Mouse (Mus musculus) ES-E14 (cell line): ENCODE results near the gene Rap1a. TPM values are rescaled to one million over a fixed set of nuclear protein-coding genes. Genes with fewer than 3 reads are reported as not detected.

Experiments used
- DNase-seq: peaks from one replicate; pipeline ENCODE4 v3.0.0-alpha.2; 2013; ENCODE audit warnings: low read depth, low spot score
- H3K27ac ChIP-seq: 2 replicates; pipeline ENCODE4 v1.5.1; 2012; ENCODE audit warnings: low read depth, mild to moderate bottlenecking, low read length, moderate library complexity, mixed read lengths; ENCODE audit not compliant: poor library complexity, insufficient read depth, severe bottlenecking
- H3K36me3 ChIP-seq: 2 replicates; pipeline ENCODE4 v1.6.1; 2012; ENCODE audit warnings: mild to moderate bottlenecking, low read length, moderate library complexity, mixed read lengths; ENCODE audit not compliant: control insufficient read depth, poor library complexity, insufficient read depth, severe bottlenecking
- H3K4me1 ChIP-seq, 2 experiments: fragments of 150-350 bp in 1 of 2; sonication (generic) in 1 of 2; 2 replicates each; pipeline ENCODE4 v1.6.1; 2012; ENCODE audit warnings: low read length in 2 of 2, mild to moderate bottlenecking in 1 of 2, mixed read lengths in 1 of 2; ENCODE audit not compliant: control insufficient read depth in 2 of 2, insufficient read depth in 2 of 2, poor library complexity in 1 of 2
- H3K4me3 ChIP-seq, 2 experiments: fragments of 150-350 bp in 1 of 2; sonication (generic) in 1 of 2; 2 replicates each; pipeline ENCODE4 v1.5.1; 2012; ENCODE audit warnings: low read length in 2 of 2, low read depth in 1 of 2, mild to moderate bottlenecking in 1 of 2, mixed read lengths in 1 of 2; ENCODE audit not compliant: insufficient read depth in 1 of 2, poor library complexity in 1 of 2, severe bottlenecking in 1 of 2
- H3K9ac ChIP-seq: 2 replicates; pipeline ENCODE4 v1.6.1; 2012; ENCODE audit warnings: low read depth, mild to moderate bottlenecking, low read length, mixed read lengths; ENCODE audit not compliant: poor library complexity, insufficient read depth, severe bottlenecking
- H3K9me3 ChIP-seq: fragments of 150-350 bp; sonication (generic); 2 replicates; pipeline ENCODE4 v1.6.1; 2012; ENCODE audit warnings: low read depth, mild to moderate bottlenecking, low read length; ENCODE audit not compliant: control insufficient read depth, insufficient read depth
- CHD2 ChIP-seq: IDR thresholded peaks from 2 replicates; pipeline ENCODE4 v1.6.1; 2014; ENCODE audit warnings: mild to moderate bottlenecking, low read depth, low read length, inconsistent platforms
- HCFC1 ChIP-seq: IDR thresholded peaks from 2 replicates; pipeline ENCODE4 v1.6.1; 2012; ENCODE audit warnings: low read length, inconsistent platforms, borderline replicate concordance; ENCODE audit not compliant: insufficient read depth
- MAFK ChIP-seq: IDR thresholded peaks from 2 replicates; pipeline ENCODE4 v1.6.1; 2014; ENCODE audit warnings: mild to moderate bottlenecking, low read depth, low read length, inconsistent platforms; ENCODE audit not compliant: insufficient read depth
- ZC3H11A ChIP-seq: IDR thresholded peaks from 2 replicates; pipeline ENCODE4 v1.6.1; 2012; ENCODE audit warnings: low read depth, mild to moderate bottlenecking, inconsistent platforms, low read length, borderline replicate concordance
- ZNF384 ChIP-seq: IDR thresholded peaks from 2 replicates; pipeline ENCODE4 v1.6.1; 2012; ENCODE audit warnings: low read depth, low read length, inconsistent platforms
- in situ Hi-C, 2 experiments: fragments of 600-800 bp; cut with MboI; formaldehyde crosslinking; loops; one replicate each; pipeline ENCODE4 v1.15.1; 2025; ENCODE audit warnings: low sequenced_read_pairs in 2 of 2, inconsistent platforms in 1 of 2; ENCODE audit not compliant: unreplicated experiment in 2 of 2
- total RNA-seq: library from RNA; depleted of rRNA; stranded (reverse); fragments of 300-350 nt; gene quantifications from 2 replicates; pipeline ENCODE4 v1.2.3, GENCODE M21; 2012

Gene Rap1a
- total RNA-seq, 1 experiment, result 23.2 TPM

GRCm38 (mm10) chr3:105796761-105797160 is 4.4 kb downstream of the Rap1a start:
- in situ Hi-C loops, result no loop called here
- Histone ChIP-seq H3K36me3 (no peaks in the 10 kb centered on the region), H3K9me3 (no peaks in the 10 kb centered on the region), H3K9ac (no peak overlapping the region), H3K27ac (no peak overlapping the region), H3K4me1 (peaks cover 3 to 9% of the 10 kb centered on the region in 2 experiments; a peak in 3 of 4 replicates), H3K4me3 (no peak overlapping the region)
- no peak for DNase-seq
- no peak for TF ChIP-seq CHD2
- TF ChIP-seq MAFK, result no peak
- TF ChIP-seq ZNF384, result no peak
- no peak for TF ChIP-seq ZC3H11A
- TF ChIP-seq HCFC1, result no peak

- no peaks in the 10 kb centered on the region for H3K36me3 ChIP-seq
- H3K4me1 ChIP-seq, result peaks cover 3 to 4% of the 10 kb centered on the region in 2 experiments; a peak in 2 of 4 replicates
- H3K27ac ChIP-seq, result no peak overlapping the region
- no peaks in the 10 kb centered on the region for H3K9me3 ChIP-seq
- H3K4me3 ChIP-seq, result no peak overlapping the region
- H3K9ac ChIP-seq, result no peak overlapping the region
- no peak for TF ChIP-seq MAFK
- TF ChIP-seq HCFC1, result no peak
- TF ChIP-seq CHD2, result no peak
- no peak for TF ChIP-seq ZC3H11A
- no peak for TF ChIP-seq ZNF384
- in situ Hi-C loops, result no loop called here
- DNase-seq, result no peak
These were observed 6.8 kb downstream of the Rap1a start for GRCm38 (mm10) chr3:105794309-105794708.

DNA sequence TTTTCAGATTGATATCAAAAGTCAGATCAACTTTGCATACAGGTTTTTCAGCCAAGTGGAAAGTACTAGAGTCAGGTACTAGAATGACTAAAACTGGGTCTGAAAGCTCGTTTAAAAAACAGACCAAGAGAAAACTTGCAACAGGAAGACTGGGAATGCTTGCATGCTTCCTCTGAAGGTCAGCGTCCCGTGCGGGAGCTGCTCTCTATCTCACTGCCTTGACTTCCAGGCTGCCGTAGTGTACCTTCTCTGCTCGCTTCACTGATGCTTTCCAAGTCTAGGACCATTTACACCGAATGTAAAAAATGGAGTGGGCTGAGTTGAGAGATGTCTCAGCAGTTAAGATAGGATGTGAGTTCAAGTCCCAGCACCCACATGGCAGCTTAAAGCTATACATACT is 8.8 kb downstream of the Rap1a start:
- in situ Hi-C loops, result no loop called here

GRCm38 (mm10) chr3:105791129-105791528 is 10.0 kb downstream of the Rap1a start:
- no peak for TF ChIP-seq ZC3H11A
- TF ChIP-seq CHD2, result no peak
- no peak for TF ChIP-seq HCFC1
- TF ChIP-seq MAFK, result no peak
- no peak for TF ChIP-seq ZNF384
- H3K27ac ChIP-seq, result no peak overlapping the region
- H3K9me3 ChIP-seq, result no peaks in the 10 kb centered on the region
- DNase-seq, result no peak
- no peaks in the 10 kb centered on the region for H3K36me3 ChIP-seq
- H3K4me1 ChIP-seq, result no peaks in the 10 kb centered on the region
- in situ Hi-C loops, result no loop called here
- H3K9ac ChIP-seq, result no peak overlapping the region
- H3K4me3 ChIP-seq, result no peak overlapping the region

More for the DNA sequence above, 8.8 kb downstream of the Rap1a start:
- DNase-seq, result no peak
- no peak overlapping the region for H3K9ac ChIP-seq
- no peaks in the 10 kb centered on the region for H3K9me3 ChIP-seq
- TF ChIP-seq MAFK, result no peak
- no peak for TF ChIP-seq ZNF384
- no peak for TF ChIP-seq ZC3H11A
- no peak for TF ChIP-seq CHD2
- TF ChIP-seq HCFC1, result no peak
- no peak overlapping the region for H3K27ac ChIP-seq
- H3K4me1 ChIP-seq, result no peaks in the 10 kb centered on the region
- no peak overlapping the region for H3K4me3 ChIP-seq
- H3K36me3 ChIP-seq, result no peaks in the 10 kb centered on the region

DNA sequence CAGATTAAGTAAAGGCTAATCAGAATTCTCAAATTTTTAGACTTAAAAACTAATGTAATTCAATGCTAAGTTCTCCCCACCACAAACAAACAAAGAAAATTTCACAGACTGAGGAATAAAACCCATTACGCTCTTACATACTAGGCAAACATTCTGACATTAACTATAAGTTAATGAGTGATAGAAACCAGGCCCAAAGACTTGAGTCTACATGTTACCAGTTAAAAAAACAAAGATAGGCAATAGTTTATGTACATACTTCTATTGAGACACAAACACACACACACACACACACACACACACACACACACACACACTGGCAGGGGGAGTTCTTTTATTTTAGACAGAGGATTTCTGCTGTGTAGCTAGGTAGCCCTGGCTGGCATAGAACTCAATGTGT is 10.8 kb downstream of the Rap1a start:
- Histone ChIP-seq H3K36me3 (no peaks in the 10 kb centered on the region), H3K9ac (no peak overlapping the region), H3K4me3 (no peak overlapping the region), H3K4me1 (no peaks in the 10 kb centered on the region), H3K27ac (no peak overlapping the region), H3K9me3 (no peaks in the 10 kb centered on the region)
- TF ChIP-seq ZNF384, result no peak
- TF ChIP-seq HCFC1, result no peak
- no peak for TF ChIP-seq ZC3H11A
- TF ChIP-seq CHD2, result no peak
- no peak for TF ChIP-seq MAFK
- DNase-seq, result no peak
- in situ Hi-C loops, result no loop called here
